Mouse (Mus musculus): Measurements from ENCODE around the gene Cd9.

Gene Cd9

GRCm38 (mm10) chr6:125433704-125434447 lies 60.7 kb downstream of the Cd9 start:
- DNase-seq (ENCODE audit: low spot score) = no peak

GRCm38 (mm10) chr6:125433257-125433656 lies 61.3 kb downstream of the Cd9 start:
- DNase-seq (ENCODE audit: low spot score) = no peak

GRCm38 (mm10) chr6:125432522-125432921 lies 62.1 kb downstream of the Cd9 start:
- DNase-seq (ENCODE audit: low spot score) = no peak

- no peak for DNase-seq (ENCODE audit: low spot score)
Measured at GRCm38 (mm10) chr6:125430982-125431381, 63.6 kb downstream of the Cd9 start.

- DNase-seq (ENCODE audit: low spot score) = no peak
Measured at GRCm38 (mm10) chr6:125430358-125430958, 64.1 kb downstream of the Cd9 start.

- DNase-seq (ENCODE audit: low spot score) = no peak
Measured at GRCm38 (mm10) chr6:125429741-125430140, 64.8 kb downstream of the Cd9 start.

- peak; percentile 60 for DNase-seq (ENCODE audit: low spot score)
Measured at GRCm38 (mm10) chr6:125426383-125427360, 67.9 kb downstream of the Cd9 start.

- no peak for DNase-seq (ENCODE audit: low spot score)
Measured at GRCm38 (mm10) chr6:125425205-125426090, 69.1 kb downstream of the Cd9 start.

- DNase-seq (ENCODE audit: low spot score) = no peak
Measured at GRCm38 (mm10) chr6:125424156-125424555, 70.4 kb downstream of the Cd9 start.

GRCm38 (mm10) chr6:125423507-125423906 lies 71.1 kb downstream of the Cd9 start:
- DNase-seq (ENCODE audit: low spot score) = no peak

- DNase-seq (ENCODE audit: low spot score) = no peak
Measured at GRCm38 (mm10) chr6:125423099-125423498, 71.5 kb downstream of the Cd9 start.

- DNase-seq (ENCODE audit: low spot score) = peak; percentile 41
Measured at GRCm38 (mm10) chr6:125422051-125422822, 72.4 kb downstream of the Cd9 start.

GRCm38 (mm10) chr6:125420458-125421063 lies 74.0 kb downstream of the Cd9 start:
- no peak for DNase-seq (ENCODE audit: low spot score)

- peak; percentile 41 for DNase-seq (ENCODE audit: low spot score)
Measured at GRCm38 (mm10) chr6:125418744-125419143, 75.8 kb downstream of the Cd9 start.

- no peak for DNase-seq (ENCODE audit: low spot score)
Measured at GRCm38 (mm10) chr6:125413326-125413725, 81.3 kb downstream of the Cd9 start.

GRCm38 (mm10) chr6:125411661-125412060 lies 82.9 kb downstream of the Cd9 start:
- no peak for DNase-seq (ENCODE audit: low spot score)

GRCm38 (mm10) chr6:125410995-125411547 lies 83.5 kb downstream of the Cd9 start:
- no peak for DNase-seq (ENCODE audit: low spot score)

GRCm38 (mm10) chr6:125410551-125410950 lies 84.0 kb downstream of the Cd9 start:
- DNase-seq (ENCODE audit: low spot score) = no peak

All from urinary bladder, postnatal 10 days (tissue).